Mouse (Mus musculus) hindbrain, embryonic 15.5 days (tissue): ENCODE results near the gene Ltb4r1. TPM values are rescaled to one million over a fixed set of nuclear protein-coding genes. Genes with fewer than 3 reads are reported as not detected.

Experiments used
- ATAC-seq: fragments of 200-750 bp; cut with Nextera tagmentation; 2 replicates; pipeline ENCODE4 v1.8.0; 2017; ENCODE audit warnings: low read depth, moderate number of reproducible peaks, moderate TSS enrichment; ENCODE audit not compliant: low FRiP score
- H3K27ac ChIP-seq: fragments of 300-500 bp; sonication (generic); replicated peaks from 2 replicates; pipeline ENCODE4 v1.5.1; 2015; ENCODE audit warnings: mild to moderate bottlenecking, inconsistent platforms
- H3K27me3 ChIP-seq: fragments of 300-500 bp; sonication (generic); 2 replicates; pipeline ENCODE4 v1.6.1; 2015; ENCODE audit warnings: control low read depth, inconsistent platforms
- H3K36me3 ChIP-seq: fragments of 300-500 bp; sonication (generic); 2 replicates; pipeline ENCODE4 v1.6.1; 2015; ENCODE audit warnings: control low read depth, inconsistent platforms
- H3K4me1 ChIP-seq: fragments of 300-500 bp; sonication (generic); replicated peaks from 2 replicates; pipeline ENCODE4 v1.6.1; 2015; ENCODE audit warnings: control low read depth, inconsistent platforms
- H3K4me2 ChIP-seq: fragments of 300-500 bp; sonication (generic); 2 replicates; pipeline ENCODE4 v1.6.1; 2015; ENCODE audit warnings: moderate library complexity, mild to moderate bottlenecking, inconsistent platforms
- H3K4me3 ChIP-seq: fragments of 300-500 bp; sonication (generic); 2 replicates; pipeline ENCODE4 v1.5.1; 2015; ENCODE audit warnings: mild to moderate bottlenecking, inconsistent platforms
- H3K9ac ChIP-seq: fragments of 300-500 bp; sonication (generic); 2 replicates; pipeline ENCODE4 v1.6.1; 2015; ENCODE audit warnings: inconsistent platforms
- H3K9me3 ChIP-seq: fragments of 300-500 bp; sonication (generic); 2 replicates; pipeline ENCODE4 v1.6.1; 2016; ENCODE audit warnings: control low read depth, inconsistent platforms
- WGBS: fragments of 180-500 bp; shearing (Covaris S2); methylation state at CpG from one replicate; pipeline ENCODE4 v1.1.7; 2015; 5-methylcytosine and 5-hydroxymethylcytosine counted together
- polyA plus RNA-seq: library from polyadenylated mRNA; unstranded; fragments of >200 nt; fragmentation: Nextera tagmentation; extraction: Ambion mirVana; gene quantifications from 2 replicates; pipeline ENCODE4 v1.2.1, GENCODE M21; 2015

The Ltb4r1 gene
- polyA plus RNA-seq, 1 experiment from 2014 or later = 0.91 TPM

DNA sequence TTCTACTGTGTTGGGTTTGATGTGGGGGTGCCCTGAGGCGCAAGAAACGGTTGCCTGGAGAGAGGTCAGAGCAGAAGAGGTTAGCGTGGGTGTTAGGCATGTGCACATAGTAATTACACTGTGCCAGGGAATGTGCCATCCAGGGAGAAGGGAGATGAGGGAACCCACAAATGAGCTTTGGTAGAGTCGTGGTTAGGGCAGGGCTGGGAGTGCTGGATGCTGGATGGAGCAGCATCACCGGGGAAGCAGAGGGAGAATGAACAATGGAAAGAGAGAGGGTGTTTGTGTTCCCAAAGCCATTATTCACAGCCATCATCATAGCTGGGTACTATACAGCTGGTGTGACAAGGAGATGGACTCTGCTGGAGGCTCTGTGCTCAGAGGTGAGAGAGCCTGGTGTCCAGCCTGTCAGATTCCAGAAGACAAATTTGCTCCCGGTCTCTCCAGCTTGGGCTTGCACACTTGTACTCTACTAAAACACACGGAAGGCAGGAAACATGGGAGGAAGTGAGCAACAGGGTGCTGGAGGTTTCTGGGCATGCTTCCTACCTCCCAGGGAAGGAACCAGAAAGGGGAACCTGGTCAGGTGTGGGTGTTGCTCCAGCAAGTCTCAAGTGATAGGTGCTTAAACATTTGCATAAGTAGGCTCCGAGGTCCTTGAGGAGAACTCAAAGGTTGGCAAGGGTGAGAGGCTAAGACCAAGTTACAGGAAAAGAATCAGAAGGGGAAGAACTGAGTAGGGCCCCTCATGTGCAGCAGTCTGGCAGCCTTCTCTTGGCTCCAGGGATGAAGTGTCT is 37.7 kb upstream of the Ltb4r1 start:
- H3K4me2 ChIP-seq = no peak overlapping the region
- H3K9ac ChIP-seq = no peak overlapping the region
- H3K4me3 ChIP-seq = no peak overlapping the region
- H3K4me1 ChIP-seq = no peaks in the 10 kb centered on the region
- no peak overlapping the region for H3K27ac ChIP-seq
- ATAC-seq = no peak
- 73% methylated on average over 8 of the region's 8 CpGs for WGBS
- H3K36me3 ChIP-seq = no peaks in the 10 kb centered on the region
- H3K9me3 ChIP-seq = no peaks in the 10 kb centered on the region
- no peaks in the 10 kb centered on the region for H3K27me3 ChIP-seq

DNA sequence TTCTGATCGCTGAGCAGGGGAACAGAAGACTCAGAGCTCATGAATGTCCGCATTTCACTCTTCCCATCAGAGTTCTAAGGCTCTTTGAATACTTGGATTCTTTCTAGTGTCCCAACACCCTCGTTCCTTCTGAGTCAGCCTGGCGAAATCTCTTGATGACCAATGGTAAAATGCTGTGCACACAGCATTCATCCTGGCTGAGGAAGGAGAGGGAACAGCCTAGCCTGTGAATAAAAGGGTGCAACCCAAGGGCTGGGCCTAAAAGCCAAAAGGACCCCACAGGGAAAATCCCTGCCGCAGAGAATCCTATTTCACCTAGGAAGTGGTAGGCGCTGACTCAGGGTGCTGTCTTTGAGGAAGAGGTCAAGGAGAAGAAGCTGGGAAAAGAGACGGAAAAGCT is 35.6 kb upstream of the Ltb4r1 start:
- no peaks in the 10 kb centered on the region for H3K27me3 ChIP-seq
- no peak overlapping the region for H3K4me2 ChIP-seq
- H3K36me3 ChIP-seq = no peaks in the 10 kb centered on the region
- 68% methylated on average over 7 of the region's 7 CpGs for WGBS
- H3K4me1 ChIP-seq = no peaks in the 10 kb centered on the region
- no peak overlapping the region for H3K4me3 ChIP-seq
- H3K9me3 ChIP-seq = no peaks in the 10 kb centered on the region
- H3K27ac ChIP-seq = peak overlapping the region; percentile 62
- H3K9ac ChIP-seq = no peak overlapping the region
- ATAC-seq = no peak

DNA sequence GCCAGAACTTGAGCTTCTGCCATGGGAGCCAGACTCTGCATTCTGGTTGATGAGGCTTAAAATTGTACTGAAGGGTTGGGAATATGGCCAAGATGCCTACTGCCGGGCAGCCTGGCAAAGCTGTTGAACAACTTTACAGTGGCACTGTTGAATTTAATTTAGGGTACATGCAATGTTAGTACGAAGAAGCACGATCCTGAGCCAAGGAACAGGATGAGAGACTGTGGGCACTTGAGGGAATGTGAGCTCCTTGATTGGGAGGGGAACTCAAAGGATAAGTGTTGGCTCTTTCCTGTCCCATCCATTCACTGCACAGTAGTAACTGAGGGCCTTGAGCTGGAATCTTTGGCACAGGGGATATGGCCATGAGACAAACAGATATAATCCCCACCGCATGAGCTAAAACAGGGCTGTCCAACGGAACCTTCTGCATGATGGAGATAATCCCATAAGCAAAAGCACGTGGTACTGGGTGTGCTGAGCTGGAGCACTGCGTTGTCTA is 35.2 kb upstream of the Ltb4r1 start:
- Histone ChIP-seq H3K27me3 (no peaks in the 10 kb centered on the region), H3K27ac (peak overlapping the region; percentile 62), H3K4me2 (no peak overlapping the region), H3K4me3 (no peak overlapping the region), H3K36me3 (no peaks in the 10 kb centered on the region), H3K9me3 (no peaks in the 10 kb centered on the region), H3K4me1 (no peaks in the 10 kb centered on the region), H3K9ac (no peak overlapping the region)
- 74% methylated on average over 7 of the region's 7 CpGs for WGBS
- peak; percentile 76; the same call in 1 of the 2 replicates for ATAC-seq

GRCm38 (mm10) chr14:55733889-55734288 is 31.9 kb upstream of the Ltb4r1 start:
- no peaks in the 10 kb centered on the region for H3K9me3 ChIP-seq
- no peak overlapping the region for H3K4me2 ChIP-seq
- H3K27me3 ChIP-seq = no peaks in the 10 kb centered on the region
- ATAC-seq = no peak
- no peak overlapping the region for H3K9ac ChIP-seq
- H3K4me1 ChIP-seq = no peaks in the 10 kb centered on the region
- no peak overlapping the region for H3K4me3 ChIP-seq
- H3K36me3 ChIP-seq = peaks cover 8% of the 10 kb centered on the region
- H3K27ac ChIP-seq = no peak overlapping the region
- WGBS = 81% methylated on average over 10 of the region's 10 CpGs

GRCm38 (mm10) chr14:55734869-55735268 is 30.9 kb upstream of the Ltb4r1 start:
- Histone ChIP-seq H3K9ac (no peak overlapping the region), H3K27ac (no peak overlapping the region), H3K9me3 (no peaks in the 10 kb centered on the region), H3K36me3 (peaks cover 16% of the 10 kb centered on the region), H3K4me2 (no peak overlapping the region), H3K27me3 (no peaks in the 10 kb centered on the region), H3K4me1 (no peaks in the 10 kb centered on the region), H3K4me3 (no peak overlapping the region)
- ATAC-seq = no peak
- WGBS = 78% methylated on average over 7 of the region's 7 CpGs

GRCm38 (mm10) chr14:55735334-55735733 is 30.4 kb upstream of the Ltb4r1 start:
- 78% methylated on average over 3 of the region's 3 CpGs for whole genome bisulfite sequencing
- Histone ChIP-seq H3K4me3 (no peak overlapping the region), H3K4me1 (no peaks in the 10 kb centered on the region), H3K27me3 (no peaks in the 10 kb centered on the region), H3K4me2 (no peak overlapping the region), H3K36me3 (peaks cover 19% of the 10 kb centered on the region), H3K27ac (no peak overlapping the region), H3K9me3 (no peaks in the 10 kb centered on the region), H3K9ac (no peak overlapping the region)
- ATAC-seq = no peak

DNA sequence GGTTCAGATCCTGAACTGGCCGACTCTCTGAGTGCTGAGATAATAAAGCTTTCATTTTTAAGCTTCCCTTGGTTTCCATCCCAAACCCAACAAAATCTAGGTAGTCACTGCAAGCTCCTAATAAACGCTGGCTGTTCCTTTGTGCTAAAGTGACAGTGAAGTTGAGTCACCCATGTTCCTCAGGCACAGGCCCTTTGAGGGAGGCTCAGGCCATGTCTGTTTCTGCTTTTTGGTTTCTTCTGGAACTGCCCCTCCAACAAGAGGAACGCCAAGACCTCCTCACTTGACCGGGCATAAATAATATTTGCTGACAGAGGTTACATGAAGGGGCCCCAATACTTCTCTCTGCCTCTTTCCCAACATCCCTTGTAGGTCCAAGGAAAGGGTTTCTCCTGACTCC is 30.0 kb upstream of the Ltb4r1 start:
- Histone ChIP-seq H3K9ac (no peak overlapping the region), H3K27me3 (no peaks in the 10 kb centered on the region), H3K36me3 (peaks cover 19% of the 10 kb centered on the region), H3K27ac (no peak overlapping the region), H3K9me3 (no peaks in the 10 kb centered on the region), H3K4me1 (no peaks in the 10 kb centered on the region), H3K4me3 (no peak overlapping the region), H3K4me2 (no peak overlapping the region)
- no peak for ATAC-seq
- 84% methylated on average over 4 of the region's 4 CpGs for WGBS

DNA sequence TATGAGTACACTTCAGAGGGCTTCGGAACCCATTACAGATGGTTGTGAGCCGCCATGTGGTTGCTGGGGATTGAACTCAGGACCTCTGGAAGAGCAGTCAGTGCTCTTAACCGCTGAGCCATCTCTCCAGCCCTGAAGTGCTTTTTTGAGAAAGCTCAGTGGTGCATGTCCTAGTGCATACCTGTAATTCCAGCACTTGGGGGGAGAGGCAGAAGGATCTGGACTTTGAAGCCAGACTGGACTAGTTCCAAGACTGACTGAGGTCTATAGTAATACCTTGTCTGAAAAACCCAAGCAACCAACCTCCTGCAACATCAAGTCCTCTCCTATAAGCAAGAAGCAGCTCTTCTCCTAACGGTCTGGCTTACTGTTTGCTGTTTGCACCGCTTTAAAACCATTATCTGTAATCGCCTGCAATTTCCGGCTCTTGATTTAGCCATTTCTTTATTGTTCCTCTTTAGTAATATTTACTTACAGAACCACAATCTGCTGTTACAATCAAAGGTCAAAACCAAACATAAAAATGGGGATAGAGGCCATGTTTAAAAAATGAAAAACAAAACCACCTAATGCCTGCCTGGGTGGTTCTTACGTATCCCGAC is 28.6 kb upstream of the Ltb4r1 start:
- no peaks in the 10 kb centered on the region for H3K9me3 ChIP-seq
- no peaks in the 10 kb centered on the region for H3K27me3 ChIP-seq
- ATAC-seq = no peak
- WGBS = 91% methylated on average over 9 of the region's 9 CpGs
- no peak overlapping the region for H3K27ac ChIP-seq
- H3K4me1 ChIP-seq = no peaks in the 10 kb centered on the region
- no peak overlapping the region for H3K4me3 ChIP-seq
- peaks cover 19% of the 10 kb centered on the region for H3K36me3 ChIP-seq
- H3K4me2 ChIP-seq = no peak overlapping the region
- no peak overlapping the region for H3K9ac ChIP-seq

GRCm38 (mm10) chr14:55743711-55744110 is 22.1 kb upstream of the Ltb4r1 start:
- Histone ChIP-seq H3K9ac (peak overlapping the region; percentile 26; the same call in 1 of the 2 replicates), H3K27ac (no peak overlapping the region), H3K36me3 (peaks cover 10% of the 10 kb centered on the region; the same call in 1 of the 2 replicates), H3K9me3 (no peaks in the 10 kb centered on the region), H3K4me1 (peaks cover 41% of the 10 kb centered on the region), H3K4me3 (peak overlapping the region; percentile 6; the same call in 1 of the 2 replicates), H3K4me2 (peak overlapping the region; percentile 96), H3K27me3 (no peaks in the 10 kb centered on the region)
- peak; percentile 75 for ATAC-seq
- WGBS = 24% methylated on average over 10 of the region's 10 CpGs

- WGBS = 1% methylated on average over 41 of the region's 48 CpGs
These were observed 20.4 kb upstream of the Ltb4r1 start, which contains the start of the genes Dhrs1 and Nop9 for GRCm38 (mm10) chr14:55745180-55745860. TSS of gene Dhrs1 (minus strand) at chr14:55745690. TSS of gene Nop9 (plus strand) at chr14:55745693.

GRCm38 (mm10) chr14:55745861-55746237 is 19.9 kb upstream of the Ltb4r1 start:
- H3K27ac ChIP-seq = peak overlapping the region; percentile 62

More at GRCm38 (mm10) chr14:55745180-55745860, 20.4 kb upstream of the Ltb4r1 start, which contains the start of the genes Dhrs1 and Nop9:
- peak within 1 kb of the TSS; percentile 62 for H3K27ac ChIP-seq
- H3K36me3 ChIP-seq = peaks cover 10% of the 10 kb centered on the region
- H3K9me3 ChIP-seq = no peaks in the 10 kb centered on the region
- peak within 1 kb of the TSS; percentile 96 for H3K4me2 ChIP-seq
- peak within 1 kb of the TSS; percentile 77 for H3K9ac ChIP-seq
- H3K4me3 ChIP-seq = peak within 1 kb of the TSS; percentile 92
- H3K4me1 ChIP-seq = peaks cover 41% of the 10 kb centered on the region
- ATAC-seq = peak; percentile 83
- no peaks in the 10 kb centered on the region for H3K27me3 ChIP-seq

More at GRCm38 (mm10) chr14:55745861-55746237, 19.9 kb upstream of the Ltb4r1 start:
- Histone ChIP-seq H3K9me3 (no peaks in the 10 kb centered on the region), H3K4me2 (peak overlapping the region; percentile 96), H3K4me3 (peak overlapping the region; percentile 92), H3K4me1 (peaks cover 41% of the 10 kb centered on the region), H3K27me3 (no peaks in the 10 kb centered on the region), H3K9ac (peak overlapping the region; percentile 77), H3K36me3 (peaks cover 14% of the 10 kb centered on the region)
- under 1% methylated on average over 31 of the region's 31 CpGs for WGBS
- ATAC-seq = peak; percentile 40; the same call in 1 of the 2 replicates
